Comparison of ENCODE assay signal across 13 mouse cellular contexts in the genomic region with DNA sequence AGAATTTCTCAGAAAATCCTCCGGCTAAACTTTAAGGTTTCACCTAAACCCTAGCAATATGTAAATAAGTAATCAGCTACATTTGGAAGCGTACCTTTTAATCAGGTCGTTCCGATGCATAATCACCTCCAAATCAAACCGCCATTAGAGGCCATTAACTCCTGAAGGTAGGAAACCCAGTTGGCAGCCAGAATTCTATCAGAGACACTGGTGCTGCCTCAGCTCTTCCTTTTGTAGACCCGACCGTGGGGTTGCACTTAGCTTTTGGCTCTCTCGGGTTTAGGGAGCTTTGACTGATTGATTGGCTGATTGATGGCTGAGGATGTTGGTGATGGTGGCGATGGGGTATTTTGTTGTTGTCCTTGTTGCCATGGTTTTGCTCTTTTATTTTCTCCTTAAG.
DNase-seq lines count a peak whose midpoint lies in the region; ATAC-seq lines count a peak whose summit lies in the region.
"Had no signal": no experiment of that assay in that cellular context is flagged by ENCODE, and none has a peak within 500 bp of the region (broad histone marks: within the 10 kb centered on the region; RNA-seq: fewer than 3 reads in every experiment).

No protein-coding gene starts in this region.

- H3K27me3 ChIP-seq in kidney, embryonic 15.5 days = no peaks in the 10 kb centered on the region
- no peaks in the 10 kb centered on the region for H3K27me3 ChIP-seq in forebrain, embryonic 11.5 days (ENCODE audit: control insufficient read depth, insufficient read depth, low read length)
- no peaks in the 10 kb centered on the region for H3K27me3 ChIP-seq in hindbrain, embryonic 16.5 days (replicated peaks; ENCODE audit: control insufficient read depth, insufficient read depth, low read length)
- no peaks in the 10 kb centered on the region for H3K27me3 ChIP-seq in neural tube, embryonic 13.5 days
- H3K27me3 ChIP-seq: embryonic facial prominence, embryonic 15.5 days; liver, embryonic 13.5 days had no signal

- no peak for DNase-seq in kidney, postnatal 25 days
- DNase-seq in forebrain, embryonic 11.5 days (ENCODE audit: low spot score) = no peak
- no peak for DNase-seq in ovary, postnatal 10 days (ENCODE audit: low spot score)
- DNase-seq: adrenal gland, adult 8-10 months; cerebellum, adult 11-12 months; gastrocnemius, adult 2 months; liver, embryonic 13.5 days had no signal

- H3K9ac ChIP-seq in kidney, embryonic 15.5 days = no peak overlapping the region
- no peak overlapping the region for H3K9ac ChIP-seq in forebrain, embryonic 11.5 days (ENCODE audit: low read length)
- H3K9ac ChIP-seq in hindbrain, embryonic 16.5 days (ENCODE audit: low read depth, low read length) = no peak overlapping the region
- H3K9ac ChIP-seq in neural tube, embryonic 13.5 days = no peak overlapping the region
- H3K9ac ChIP-seq: embryonic facial prominence, embryonic 15.5 days; liver, embryonic 13.5 days had no signal

- H3K4me1 ChIP-seq in kidney, embryonic 15.5 days = peaks cover 21% of the 10 kb centered on the region
- peaks cover 10% of the 10 kb centered on the region; the same call in 1 of the 2 replicates for H3K4me1 ChIP-seq in forebrain, embryonic 11.5 days (replicated peaks; ENCODE audit: control insufficient read depth, insufficient read depth, low read length)
- peaks cover 15% of the 10 kb centered on the region for H3K4me1 ChIP-seq in hindbrain, embryonic 16.5 days (ENCODE audit: control insufficient read depth, insufficient read depth, low read depth, low read length)
- H3K4me1 ChIP-seq in neural tube, embryonic 13.5 days (replicated peaks) = peaks cover 37% of the 10 kb centered on the region
- H3K4me1 ChIP-seq: liver, embryonic 13.5 days had no signal

- H3K4me3 ChIP-seq in kidney, embryonic 15.5 days (replicated peaks) = no peak overlapping the region
- H3K4me3 ChIP-seq in forebrain, embryonic 11.5 days (ENCODE audit: low read depth, low read length) = no peak overlapping the region
- no peak overlapping the region for H3K4me3 ChIP-seq in hindbrain, embryonic 16.5 days (ENCODE audit: low read length)
- H3K4me3 ChIP-seq in neural tube, embryonic 13.5 days = no peak overlapping the region; the same call in 1 of the 2 replicates
- H3K4me3 ChIP-seq: embryonic facial prominence, embryonic 15.5 days; gastrocnemius, adult 2 months; liver, embryonic 13.5 days had no signal

- peak overlapping the region; percentile 54 for H3K27ac ChIP-seq in kidney, embryonic 15.5 days
- H3K27ac ChIP-seq in forebrain, embryonic 11.5 days (ENCODE audit: low read depth, low read length) = no peak overlapping the region
- no peak overlapping the region for H3K27ac ChIP-seq in hindbrain, embryonic 16.5 days (ENCODE audit: low read depth, low read length)
- H3K27ac ChIP-seq in neural tube, embryonic 13.5 days (replicated peaks) = peak overlapping the region; percentile 85
- H3K27ac ChIP-seq: embryonic facial prominence, embryonic 15.5 days; gastrocnemius, adult 2 months; liver, embryonic 13.5 days had no signal

- peak overlapping the region; percentile 20 for H3K4me2 ChIP-seq in kidney, embryonic 15.5 days
- peak overlapping the region; percentile 35; the same call in 1 of the 2 replicates for H3K4me2 ChIP-seq in forebrain, embryonic 11.5 days (ENCODE audit: low read depth, low read length, severe bottlenecking)
- H3K4me2 ChIP-seq in hindbrain, embryonic 16.5 days (ENCODE audit: low read length) = peak overlapping the region; percentile 46
- peak overlapping the region; percentile 35 for H3K4me2 ChIP-seq in neural tube, embryonic 13.5 days
- H3K4me2 ChIP-seq: embryonic facial prominence, embryonic 15.5 days; liver, embryonic 13.5 days had no signal

- no peaks in the 10 kb centered on the region for H3K36me3 ChIP-seq in kidney, embryonic 15.5 days
- no peaks in the 10 kb centered on the region for H3K36me3 ChIP-seq in forebrain, embryonic 11.5 days (ENCODE audit: control insufficient read depth, insufficient read depth, low read length)
- no peaks in the 10 kb centered on the region for H3K36me3 ChIP-seq in hindbrain, embryonic 16.5 days (ENCODE audit: control insufficient read depth, insufficient read depth, low read length)
- H3K36me3 ChIP-seq in neural tube, embryonic 13.5 days = no peaks in the 10 kb centered on the region
- H3K36me3 ChIP-seq: embryonic facial prominence, embryonic 15.5 days; liver, embryonic 13.5 days had no signal

- 26% methylated on average over 9 of the region's 9 CpGs for WGBS in kidney, embryonic 15.5 days
- WGBS in forebrain, embryonic 11.5 days = 16% methylated on average over 9 of the region's 9 CpGs
- 16% methylated on average over 9 of the region's 9 CpGs for WGBS in hindbrain, embryonic 16.5 days
- 14% methylated on average over 9 of the region's 9 CpGs for WGBS in neural tube, embryonic 13.5 days

- ATAC-seq in kidney, embryonic 15.5 days (replicated peaks; ENCODE audit: low FRiP score) = peak; percentile 50
- ATAC-seq in forebrain, embryonic 11.5 days (replicated peaks; ENCODE audit: low FRiP score) = peak; percentile 13; the same call in 1 of the 2 replicates
- ATAC-seq in hindbrain, embryonic 16.5 days = peak; percentile 43; the same call in 1 of the 2 replicates
- ATAC-seq in neural tube, embryonic 13.5 days (ENCODE audit: low read depth) = peak; percentile 62
- no peak for ATAC-seq in megakaryocyte-erythroid progenitor cell, adult 5-6 weeks (replicated peaks; ENCODE audit: low FRiP score, low TSS enrichment, poor library complexity, severe bottlenecking)
- ATAC-seq in erythroid progenitor cell, adult 5-6 weeks (replicated peaks; ENCODE audit: low FRiP score, poor library complexity, severe bottlenecking) = no peak

- no peaks in the 10 kb centered on the region for H3K9me3 ChIP-seq in kidney, embryonic 15.5 days (replicated peaks)
- no peaks in the 10 kb centered on the region for H3K9me3 ChIP-seq in forebrain, embryonic 11.5 days (ENCODE audit: control insufficient read depth, low read length)
- H3K9me3 ChIP-seq in hindbrain, embryonic 16.5 days (ENCODE audit: control insufficient read depth, low read length) = no peaks in the 10 kb centered on the region
- no peaks in the 10 kb centered on the region for H3K9me3 ChIP-seq in neural tube, embryonic 13.5 days
- H3K9me3 ChIP-seq: embryonic facial prominence, embryonic 15.5 days; liver, embryonic 13.5 days had no signal

Comparison
In these comparisons a context has a peak if more than half of its experiments do, and no peak if none do; other contexts are left out.
1. ATAC-seq: peak in kidney, embryonic 15.5 days (single experiment), forebrain, embryonic 11.5 days (single experiment), hindbrain, embryonic 16.5 days (single experiment) and neural tube, embryonic 13.5 days (single experiment); none in megakaryocyte-erythroid progenitor cell, adult 5-6 weeks (single experiment) and erythroid progenitor cell, adult 5-6 weeks (single experiment).
2. H3K27ac ChIP-seq: peak in kidney, embryonic 15.5 days (single experiment) and neural tube, embryonic 13.5 days (single experiment); none in forebrain, embryonic 11.5 days (single experiment) and hindbrain, embryonic 16.5 days (single experiment).
3. Peak in every context shown above with its lines, with median percentiles within 50 percentile points of each other: H3K4me2 ChIP-seq.